Mouse (Mus musculus) cerebellum, adult 18-20 months (tissue): Measurements from ENCODE around the gene Shisa5.

Experiments
- DNase-seq, 2 experiments: peaks; one replicate each; pipeline ENCODE4 v3.0.0; 2021

The Shisa5 gene

GRCm38 (mm10) chr9:109038086-109038895 is at the start of gene Shisa5:
Shisa5 (plus strand) TSS chr9:109038565.
- peak; percentile 61 to 69 for DNase-seq

GRCm38 (mm10) chr9:108989802-108990461 is 48.4 kb upstream of the Shisa5 start:
- no peak for DNase-seq

GRCm38 (mm10) chr9:108990462-108990820 is 47.9 kb upstream of the Shisa5 start:
- DNase-seq = peak in 1 of 2 experiments; percentile 16

GRCm38 (mm10) chr9:108991428-108992084 is 46.8 kb upstream of the Shisa5 start, which contains the start of gene Pfkfb4:
Pfkfb4 (plus strand) TSS chr9:108991778.
- DNase-seq = peak; percentile 89 to 95

- DNase-seq = no peak
Measured at GRCm38 (mm10) chr9:108992085-108992469, 46.3 kb upstream of the Shisa5 start.

GRCm38 (mm10) chr9:108992620-108993361 is 45.6 kb upstream of the Shisa5 start:
- no peak for DNase-seq

- no peak for DNase-seq
Measured at GRCm38 (mm10) chr9:108996411-108996810, 42.0 kb upstream of the Shisa5 start.

GRCm38 (mm10) chr9:108998287-108999166 is 39.8 kb upstream of the Shisa5 start:
- DNase-seq = no peak

- peak; percentile 40 to 51 for DNase-seq
Measured at GRCm38 (mm10) chr9:108999167-108999526, 39.2 kb upstream of the Shisa5 start.

- peak; percentile 63 to 79 for DNase-seq
Measured at GRCm38 (mm10) chr9:109000726-109001125, 37.6 kb upstream of the Shisa5 start.

- DNase-seq = peak in 1 of 2 experiments; percentile 46
Measured at GRCm38 (mm10) chr9:109003201-109003600, 35.2 kb upstream of the Shisa5 start.

- DNase-seq = no peak
Measured at GRCm38 (mm10) chr9:109007025-109007780, 31.2 kb upstream of the Shisa5 start.

GRCm38 (mm10) chr9:109008081-109008480 is 30.3 kb upstream of the Shisa5 start:
- no peak for DNase-seq

GRCm38 (mm10) chr9:109008994-109009635 is 29.2 kb upstream of the Shisa5 start:
- no peak for DNase-seq

GRCm38 (mm10) chr9:109009636-109010315 is 28.6 kb upstream of the Shisa5 start:
- no peak for DNase-seq

GRCm38 (mm10) chr9:109010316-109010690 is 28.1 kb upstream of the Shisa5 start:
- DNase-seq = no peak

- no peak for DNase-seq
Measured at GRCm38 (mm10) chr9:109015397-109015796, 23.0 kb upstream of the Shisa5 start.

GRCm38 (mm10) chr9:109016973-109017604 is 21.3 kb upstream of the Shisa5 start:
- DNase-seq = no peak

- DNase-seq = no peak
Measured at GRCm38 (mm10) chr9:109021428-109021827, 16.9 kb upstream of the Shisa5 start.
